Mouse (Mus musculus) spleen, adult 2 months (tissue): ENCODE results near the gene Zfp1.

Experiments
- CTCF ChIP-seq: fragments of 200-500 bp; IDR thresholded peaks from 2 replicates; pipeline ENCODE4 v1.5.1; 2011; ENCODE audit warnings: mild to moderate bottlenecking, inconsistent platforms; ENCODE audit not compliant: insufficient read depth, insufficient read length, insufficient replicate concordance; ENCODE audit errors: extremely low read depth
- POLR2A ChIP-seq: fragments of 200-500 bp; IDR thresholded peaks from 2 replicates; pipeline ENCODE4 v1.6.1; 2011; ENCODE audit warnings: low read depth, low read length, inconsistent platforms

DNA sequence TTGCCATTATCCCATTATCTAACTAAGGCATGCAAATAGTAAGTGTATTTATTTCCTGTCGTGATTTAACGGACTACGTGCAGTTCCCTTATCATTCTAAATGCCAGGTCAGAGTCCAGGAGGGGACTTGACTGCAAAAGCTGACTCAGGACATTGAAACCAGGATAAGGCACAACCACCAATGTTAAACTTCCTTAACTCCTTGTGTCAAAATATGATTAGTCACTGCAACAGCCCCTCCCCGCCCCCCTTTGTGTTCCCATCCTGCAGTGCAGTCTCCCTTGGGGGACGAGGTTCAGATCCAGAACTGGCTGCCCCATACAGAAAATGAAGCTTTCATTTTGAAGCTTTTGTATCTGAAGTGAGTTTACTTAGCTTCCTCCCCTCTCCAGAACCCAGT is 705 bp upstream of the Zfp1 start:
- TF ChIP-seq POLR2A (no peak), CTCF (no peak)
